Mouse (Mus musculus): ENCODE measurements at regions not wholly inside any gene's neighbourhood (a gene's known extent, or its start where the extent isn't known, plus 50 kb on each side); places are given as distances from the start of the nearest gene placed in this dataset.
"Not testable (repeated sequence)": the region's sequence is repeated elsewhere in the genome, so short reads cannot be mapped to it uniquely, and the experiment has no call there.

- no peak for DNase-seq (ENCODE audit: low spot score)
These were observed 73.4 kb upstream of the Rad23b start for GRCm38 (mm10) chr4:55276300-55276952.

DNA sequence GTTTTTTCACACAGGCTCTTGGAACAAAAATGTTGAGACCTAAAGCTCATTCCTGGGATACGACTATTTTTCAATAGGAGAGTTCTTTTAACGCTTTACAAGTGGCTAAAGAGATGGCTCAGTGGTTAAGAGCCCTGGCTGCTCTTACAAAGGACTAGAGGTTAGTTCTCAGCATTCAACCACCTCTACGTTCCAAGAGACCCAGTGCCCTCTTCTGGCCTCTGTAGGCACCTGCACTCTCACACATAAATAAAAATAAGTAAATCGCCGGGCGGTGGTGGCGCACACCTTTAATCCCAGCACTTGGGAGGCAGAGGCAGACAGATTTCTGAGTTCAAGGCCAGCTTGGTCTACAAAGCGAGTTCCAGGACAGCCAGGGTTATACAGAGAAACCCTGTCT, 70.5 kb upstream of the Rad23b start:
- not testable (repeated sequence) for DNase-seq (ENCODE audit: low spot score)

GRCm38 (mm10) chr4:55280706-55281105, 69.1 kb upstream of the Rad23b start:
- DNase-seq (ENCODE audit: low spot score): no peak

DNA sequence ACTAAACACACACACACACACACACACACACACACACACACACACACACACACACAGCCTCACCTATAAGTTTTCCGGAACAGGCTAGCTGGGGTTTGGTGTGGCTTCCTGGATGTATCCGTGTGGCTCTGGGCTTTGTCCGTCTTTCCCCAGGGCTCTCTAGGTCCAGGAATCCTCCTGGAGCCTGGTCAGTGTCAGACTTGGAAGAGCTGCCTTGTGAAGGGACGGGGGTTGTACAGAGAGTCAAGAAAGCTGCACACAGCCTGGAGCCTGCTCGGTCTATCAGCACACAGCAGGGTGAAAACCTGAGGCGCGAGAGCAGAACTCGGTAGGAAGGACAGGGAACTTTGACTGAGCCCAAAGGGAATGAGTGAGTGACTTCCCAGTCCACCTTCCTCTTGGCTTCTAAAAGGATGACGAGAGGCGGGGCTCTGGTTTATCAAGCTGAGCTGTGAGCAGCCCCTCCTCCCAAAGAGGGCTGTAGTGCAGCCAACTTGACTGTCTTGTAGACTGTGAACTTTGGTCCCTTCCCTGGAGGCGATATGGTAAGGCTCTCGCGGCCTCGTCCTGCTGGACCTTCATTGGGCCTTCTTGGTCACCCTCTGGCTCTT, 68.3 kb upstream of the Rad23b start:
- DNase-seq (ENCODE audit: low spot score): no peak

DNA sequence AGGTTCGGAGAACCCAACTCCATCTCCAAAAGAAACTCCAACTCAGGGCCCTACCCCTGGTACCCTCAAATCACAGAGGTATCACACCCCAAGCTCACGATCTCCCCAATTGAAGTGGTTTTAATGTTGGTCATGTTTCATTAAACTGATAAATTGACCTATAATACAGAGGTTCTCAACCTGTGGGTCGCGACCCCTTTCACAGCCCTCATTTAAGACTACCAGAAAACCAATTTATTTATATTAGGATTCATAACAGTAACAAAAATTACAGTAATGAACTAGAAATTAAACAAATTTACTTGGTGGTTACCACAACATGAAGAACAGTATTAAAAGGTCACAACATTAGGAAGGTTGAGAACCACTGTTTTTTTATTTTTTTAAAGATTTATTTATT, 67.4 kb upstream of the Rad23b start:
- no peak for DNase-seq (ENCODE audit: low spot score)

GRCm38 (mm10) chr4:55284722-55285225, 65.1 kb upstream of the Rad23b start:
- DNase-seq (ENCODE audit: low spot score): no peak

GRCm38 (mm10) chr4:55285641-55286040, 64.2 kb upstream of the Rad23b start:
- DNase-seq (ENCODE audit: low spot score): no peak

GRCm38 (mm10) chr4:55288456-55288855, 61.4 kb upstream of the Rad23b start:
- DNase-seq (ENCODE audit: low spot score): no peak

- peak; percentile 63 for DNase-seq (ENCODE audit: low spot score)
These were observed 57.6 kb upstream of the Rad23b start for GRCm38 (mm10) chr4:55292277-55292676.

DNA sequence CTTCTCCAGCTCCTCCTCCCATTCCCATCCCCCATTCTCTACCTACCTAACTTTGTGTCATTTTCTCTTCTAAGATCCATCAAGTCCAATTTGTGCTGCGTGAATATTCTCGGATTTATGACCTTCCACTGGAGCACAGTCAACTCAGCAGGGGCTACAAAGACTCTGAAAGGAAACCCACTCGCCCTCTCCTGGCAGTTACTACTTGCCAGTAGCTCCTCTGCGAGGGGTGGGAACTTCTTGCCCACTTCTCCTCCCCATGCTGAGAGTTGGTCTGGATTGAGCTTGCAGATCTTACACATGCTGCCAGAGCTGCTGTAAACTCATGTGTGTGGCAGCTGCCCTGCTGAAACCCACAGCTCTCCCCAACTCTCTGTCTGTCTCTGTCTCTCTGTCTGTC, 57.1 kb upstream of the Rad23b start:
- DNase-seq (ENCODE audit: low spot score): no peak

DNA sequence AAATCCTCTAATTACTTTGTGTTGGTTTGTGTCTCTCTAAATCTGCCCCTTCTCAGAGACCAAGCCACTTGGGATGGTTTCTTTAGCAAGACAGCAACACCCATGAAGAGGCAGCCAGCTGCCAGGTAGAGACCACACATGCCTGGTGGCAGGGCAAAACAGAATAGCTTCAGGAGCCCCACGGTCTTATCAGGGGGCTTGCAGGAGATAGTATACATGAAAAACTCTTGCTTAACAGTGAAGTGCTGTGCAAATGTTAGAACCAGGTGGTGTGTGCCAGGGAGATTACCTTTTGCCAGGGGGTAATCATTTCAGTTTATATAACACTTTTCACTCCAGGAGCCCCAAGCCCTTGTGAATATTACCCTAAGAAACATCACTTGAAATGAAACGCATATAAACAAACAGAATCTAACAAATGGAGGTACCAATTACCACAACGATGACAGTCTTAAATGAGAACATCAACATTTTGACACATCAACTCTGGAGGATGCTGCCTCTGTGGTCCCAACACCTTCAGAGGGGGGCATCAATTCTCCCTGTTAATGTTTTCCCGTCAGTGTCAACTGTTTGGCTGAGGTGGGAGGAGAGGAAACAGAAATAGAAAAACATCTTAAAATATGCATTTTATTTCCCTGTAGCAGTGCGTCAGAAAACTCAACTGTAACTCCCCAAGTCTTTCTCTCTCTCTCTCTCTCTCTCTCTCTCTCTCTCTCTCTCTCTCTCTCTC, 56.3 kb upstream of the Rad23b start:
- no peak for DNase-seq (ENCODE audit: low spot score)

GRCm38 (mm10) chr4:55294255-55294687, 55.6 kb upstream of the Rad23b start:
- DNase-seq (ENCODE audit: low spot score): no peak

GRCm38 (mm10) chr4:55297841-55298240, 52.0 kb upstream of the Rad23b start:
- peak; percentile 71 for DNase-seq (ENCODE audit: low spot score)
